Mouse (Mus musculus) bone marrow, adult 2 months (tissue): ENCODE data around the gene Rpl3l. TPM values are rescaled to one million over a fixed set of nuclear protein-coding genes. Genes with fewer than 3 reads are reported as not detected.

Source experiments
- H3K27ac ChIP-seq: fragments of 200-500 bp; 2 replicates; pipeline ENCODE4 v1.5.1; 2012; ENCODE audit warnings: low read depth, mild to moderate bottlenecking, control low read depth, inconsistent platforms, low read length; ENCODE audit not compliant: control insufficient read depth, poor library complexity, insufficient read depth
- H3K4me1 ChIP-seq: fragments of 200-500 bp; 2 replicates; pipeline ENCODE4 v1.6.1; 2011; ENCODE audit warnings: low read length; ENCODE audit not compliant: control insufficient read depth, insufficient read depth
- H3K4me3 ChIP-seq: fragments of 200-500 bp; replicated peaks from 2 replicates; pipeline ENCODE3; 2011; ENCODE audit warnings: mild to moderate bottlenecking, low read depth, low read length, control low read depth; ENCODE audit not compliant: control insufficient read depth
- CTCF ChIP-seq: fragments of 200-500 bp; IDR thresholded peaks from 2 replicates; pipeline ENCODE4 v1.5.1; 2011; ENCODE audit warnings: low read length, control low read depth; ENCODE audit not compliant: control insufficient read depth, insufficient read depth
- POLR2A ChIP-seq: fragments of 200-500 bp; IDR thresholded peaks from 2 replicates; pipeline ENCODE4 v1.6.1; 2011; ENCODE audit warnings: low read depth, mild to moderate bottlenecking, control low read depth, low read length, borderline replicate concordance; ENCODE audit not compliant: control insufficient read depth
- WGBS: fragments of 180-500 bp; shearing (Covaris S2); methylation state at CpG from one replicate; pipeline ENCODE4 v1.1.7; 2018; 5-methylcytosine and 5-hydroxymethylcytosine counted together
- polyA plus RNA-seq: library from polyadenylated mRNA; stranded (reverse); fragments of >200 nt; gene quantifications from 2 replicates; pipeline ENCODE4 v1.2.4, GENCODE M21; 2011; ENCODE audit warnings: low replicate concordance; ENCODE audit not compliant: missing spikeins, insufficient read depth, insufficient read length

Rpl3l gene
- polyA plus RNA-seq, result 2.5 TPM in 1 of 2 replicates, not detected in the other

- no peak within 1 kb of the TSS for H3K4me3 ChIP-seq
- WGBS, result 76% methylated on average over 2 of the region's 2 CpGs
- no peaks in the 10 kb centered on the region; the same call in 1 of the 2 replicates for H3K4me1 ChIP-seq
- no peak within 1 kb of the TSS for H3K27ac ChIP-seq
- no peak for TF ChIP-seq POLR2A
These were observed at the start of gene Rpl3l for GRCm38 (mm10) chr17:24727618-24728017. Gene Rpl3l (plus strand): TSS chr17:24727820.

GRCm38 (mm10) chr17:24686514-24686913 is 41.1 kb upstream of the Rpl3l start:
- Histone ChIP-seq H3K4me3 (no peak overlapping the region), H3K27ac (no peak overlapping the region), H3K4me1 (no peaks in the 10 kb centered on the region)
- TF ChIP-seq POLR2A, result no peak
- TF ChIP-seq CTCF, result peak; percentile 2; the same call in 1 of the 2 replicates
- WGBS, result 37% methylated on average over 16 of the region's 16 CpGs

GRCm38 (mm10) chr17:24687146-24687595 is 40.4 kb upstream of the Rpl3l start:
- peak overlapping the region; percentile 62 for H3K4me3 ChIP-seq
- H3K27ac ChIP-seq, result no peak overlapping the region
- WGBS, result under 1% methylated on average over 25 of the region's 25 CpGs
- TF ChIP-seq CTCF (no peak), POLR2A (no peak; the same call in 1 of the 2 replicates)
- no peaks in the 10 kb centered on the region for H3K4me1 ChIP-seq

GRCm38 (mm10) chr17:24687599-24687998 is 40.0 kb upstream of the Rpl3l start:
- TF ChIP-seq CTCF (no peak), POLR2A (no peak)
- WGBS, result 20% methylated on average over 23 of the region's 23 CpGs
- peak overlapping the region; percentile 62 for H3K4me3 ChIP-seq

GRCm38 (mm10) chr17:24689251-24690081 is 38.2 kb upstream of the Rpl3l start, which contains the start of gene Syngr3:
Gene Syngr3 (minus strand): TSS chr17:24689955.
- H3K27ac ChIP-seq, result no peak within 1 kb of the TSS
- no peak within 1 kb of the TSS for H3K4me3 ChIP-seq
- no peak for TF ChIP-seq POLR2A
- no peak for TF ChIP-seq CTCF
- H3K4me1 ChIP-seq, result no peaks in the 10 kb centered on the region
- 3% methylated on average over 55 of the region's 55 CpGs for whole genome bisulfite sequencing

More at GRCm38 (mm10) chr17:24687599-24687998, 40.0 kb upstream of the Rpl3l start:
- Histone ChIP-seq H3K27ac (no peak overlapping the region), H3K4me1 (no peaks in the 10 kb centered on the region)

GRCm38 (mm10) chr17:24692385-24692784 is 35.2 kb upstream of the Rpl3l start:
- TF ChIP-seq POLR2A (no peak), CTCF (no peak)

GRCm38 (mm10) chr17:24695326-24696010 is 32.2 kb upstream of the Rpl3l start:
- Histone ChIP-seq H3K27ac (peak overlapping the region; percentile 83), H3K4me1 (no peaks in the 10 kb centered on the region; the same call in 1 of the 2 replicates), H3K4me3 (peak overlapping the region; percentile 69)
- TF ChIP-seq CTCF, result no peak
- no peak for TF ChIP-seq POLR2A
- 17% methylated on average over 51 of the region's 51 CpGs for WGBS

More at GRCm38 (mm10) chr17:24692385-24692784, 35.2 kb upstream of the Rpl3l start:
- Histone ChIP-seq H3K27ac (no peak overlapping the region), H3K4me1 (no peaks in the 10 kb centered on the region; the same call in 1 of the 2 replicates), H3K4me3 (no peak overlapping the region)
- WGBS, result 45% methylated on average over 5 of the region's 5 CpGs

- Histone ChIP-seq H3K4me3 (peak within 1 kb of the TSS; percentile 95), H3K4me1 (no peaks in the 10 kb centered on the region; the same call in 1 of the 2 replicates), H3K27ac (peak within 1 kb of the TSS; percentile 83)
- under 1% methylated on average over 76 of the region's 76 CpGs for WGBS
- TF ChIP-seq POLR2A (peak; percentile 62; the same call in 1 of the 2 replicates), CTCF (0 out of 2 replicates have a peak, but pooled peaks have one; percentile 8)
These were observed 31.5 kb upstream of the Rpl3l start, which contains the start of the genes Gfer and Noxo1 for GRCm38 (mm10) chr17:24696011-24696697. Gene Gfer (minus strand): TSS chr17:24696156. Gene Noxo1 (plus strand): TSS chr17:24696234.
